Mouse (Mus musculus): ENCODE data around the gene 1110051M20Rik. TPM values are rescaled to one million over a fixed set of nuclear protein-coding genes. Genes with fewer than 3 reads are reported as not detected.

1110051M20Rik gene
- polyA plus RNA-seq, 1 experiment from 2014 or later, result 98.6 TPM

- Histone ChIP-seq H3K27me3 (ENCODE audit: control insufficient read depth, insufficient read depth, low read length) (no peaks in the 10 kb centered on the region), H3K27ac (ENCODE audit: low read depth, low read length) (no peak overlapping the region), H3K4me3 (ENCODE audit: low read depth, low read length) (no peak overlapping the region), H3K4me2 (ENCODE audit: low read depth) (no peak overlapping the region), H3K9me3 (ENCODE audit: control insufficient read depth, low read length) (no peaks in the 10 kb centered on the region), H3K36me3 (ENCODE audit: control insufficient read depth, insufficient read depth, low read length) (no peaks in the 10 kb centered on the region), H3K4me1 (ENCODE audit: control insufficient read depth, insufficient read depth, low read length) (no peaks in the 10 kb centered on the region), H3K9ac (ENCODE audit: low read length) (no peak overlapping the region)
- 95% methylated on average over 9 of the region's 9 CpGs for WGBS
- ATAC-seq (ENCODE audit: insufficient read depth, low FRiP score, low TSS enrichment) (no peak), DNase-seq (ENCODE audit: low spot score) (no peak)
These were observed 138.6 kb downstream of the 1110051M20Rik start for GRCm38 (mm10) chr2:91305926-91306325.

- WGBS, result 67% methylated on average over 3 of the region's 3 CpGs
- H3K4me2 ChIP-seq (ENCODE audit: low read depth), result no peak overlapping the region
- no peak for DNase-seq (ENCODE audit: low spot score)
- no peaks in the 10 kb centered on the region for H3K36me3 ChIP-seq (ENCODE audit: control insufficient read depth, insufficient read depth, low read length)
- no peaks in the 10 kb centered on the region for H3K9me3 ChIP-seq (ENCODE audit: control insufficient read depth, low read length)
- H3K27me3 ChIP-seq (ENCODE audit: control insufficient read depth, insufficient read depth, low read length), result no peaks in the 10 kb centered on the region
- no peak for ATAC-seq (ENCODE audit: insufficient read depth, low FRiP score, low TSS enrichment)
- H3K9ac ChIP-seq (ENCODE audit: low read length), result no peak overlapping the region
- H3K27ac ChIP-seq (ENCODE audit: low read depth, low read length), result no peak overlapping the region
- no peak overlapping the region for H3K4me3 ChIP-seq (ENCODE audit: low read depth, low read length)
- H3K4me1 ChIP-seq (ENCODE audit: control insufficient read depth, insufficient read depth, low read length), result no peaks in the 10 kb centered on the region
These were observed 141.7 kb downstream of the 1110051M20Rik start for GRCm38 (mm10) chr2:91302845-91303244.

- no peaks in the 10 kb centered on the region for H3K27me3 ChIP-seq (ENCODE audit: control insufficient read depth, insufficient read depth, low read length)
- WGBS, result 87% methylated on average over 2 of the region's 2 CpGs
- H3K4me3 ChIP-seq (ENCODE audit: low read depth, low read length), result no peak overlapping the region
These were observed 142.7 kb downstream of the 1110051M20Rik start for GRCm38 (mm10) chr2:91301836-91302235.

GRCm38 (mm10) chr2:91300784-91301183 is 143.7 kb downstream of the 1110051M20Rik start:
- no peaks in the 10 kb centered on the region for H3K36me3 ChIP-seq (ENCODE audit: control insufficient read depth, insufficient read depth, low read length)
- no peak overlapping the region for H3K4me3 ChIP-seq (ENCODE audit: low read depth, low read length)
- no peak overlapping the region for H3K4me2 ChIP-seq (ENCODE audit: low read depth)
- no peak for DNase-seq (ENCODE audit: low spot score)
- H3K27ac ChIP-seq (ENCODE audit: low read depth, low read length), result no peak overlapping the region
- no peak overlapping the region for H3K9ac ChIP-seq (ENCODE audit: low read length)
- no peaks in the 10 kb centered on the region for H3K27me3 ChIP-seq (ENCODE audit: control insufficient read depth, insufficient read depth, low read length)
- H3K4me1 ChIP-seq (ENCODE audit: control insufficient read depth, insufficient read depth, low read length), result no peaks in the 10 kb centered on the region
- no peaks in the 10 kb centered on the region for H3K9me3 ChIP-seq (ENCODE audit: control insufficient read depth, low read length)
- 89% methylated on average over 2 of the region's 2 CpGs for WGBS
- no peak for ATAC-seq (ENCODE audit: insufficient read depth, low FRiP score, low TSS enrichment)

More at GRCm38 (mm10) chr2:91301836-91302235, 142.7 kb downstream of the 1110051M20Rik start:
- Histone ChIP-seq H3K9ac (ENCODE audit: low read length) (no peak overlapping the region), H3K27ac (ENCODE audit: low read depth, low read length) (no peak overlapping the region), H3K4me1 (ENCODE audit: control insufficient read depth, insufficient read depth, low read length) (no peaks in the 10 kb centered on the region), H3K9me3 (ENCODE audit: control insufficient read depth, low read length) (no peaks in the 10 kb centered on the region), H3K4me2 (ENCODE audit: low read depth) (no peak overlapping the region), H3K36me3 (ENCODE audit: control insufficient read depth, insufficient read depth, low read length) (no peaks in the 10 kb centered on the region)
- ATAC-seq (ENCODE audit: insufficient read depth, low FRiP score, low TSS enrichment), result no peak
- no peak for DNase-seq (ENCODE audit: low spot score)

GRCm38 (mm10) chr2:91299156-91299555 is 145.3 kb downstream of the 1110051M20Rik start:
- H3K4me1 ChIP-seq (ENCODE audit: control insufficient read depth, insufficient read depth, low read length), result no peaks in the 10 kb centered on the region
- no peaks in the 10 kb centered on the region for H3K9me3 ChIP-seq (ENCODE audit: control insufficient read depth, low read length)
- no peak overlapping the region for H3K4me3 ChIP-seq (ENCODE audit: low read depth, low read length)
- H3K27ac ChIP-seq (ENCODE audit: low read depth, low read length), result 0 out of 2 replicates have a peak overlapping the region, but pooled peaks have one; percentile 6
- 70% methylated on average over 3 of the region's 3 CpGs for WGBS
- ATAC-seq (ENCODE audit: insufficient read depth, low FRiP score, low TSS enrichment) (no peak), DNase-seq (ENCODE audit: low spot score) (no peak)
- no peaks in the 10 kb centered on the region for H3K36me3 ChIP-seq (ENCODE audit: control insufficient read depth, insufficient read depth, low read length)
- H3K4me2 ChIP-seq (ENCODE audit: low read depth), result no peak overlapping the region
- H3K27me3 ChIP-seq (ENCODE audit: control insufficient read depth, insufficient read depth, low read length), result no peaks in the 10 kb centered on the region
- H3K9ac ChIP-seq (ENCODE audit: low read length), result no peak overlapping the region

GRCm38 (mm10) chr2:91295895-91296294 is 148.6 kb downstream of the 1110051M20Rik start:
- H3K36me3 ChIP-seq (ENCODE audit: control insufficient read depth, insufficient read depth, low read length), result no peaks in the 10 kb centered on the region
- no peak overlapping the region for H3K4me2 ChIP-seq (ENCODE audit: low read depth)
- H3K27ac ChIP-seq (ENCODE audit: low read depth, low read length), result no peak overlapping the region
- WGBS, result 92% methylated on average over 5 of the region's 5 CpGs
- no peaks in the 10 kb centered on the region for H3K4me1 ChIP-seq (ENCODE audit: control insufficient read depth, insufficient read depth, low read length)
- no peak overlapping the region for H3K4me3 ChIP-seq (ENCODE audit: low read depth, low read length)
- H3K9me3 ChIP-seq (ENCODE audit: control insufficient read depth, low read length), result no peaks in the 10 kb centered on the region
- no peak for DNase-seq (ENCODE audit: low spot score)
- H3K9ac ChIP-seq (ENCODE audit: low read length), result no peak overlapping the region
- H3K27me3 ChIP-seq (ENCODE audit: control insufficient read depth, insufficient read depth, low read length), result no peaks in the 10 kb centered on the region
- no peak for ATAC-seq (ENCODE audit: insufficient read depth, low FRiP score, low TSS enrichment)

- 88% methylated on average over 3 of the region's 3 CpGs for WGBS
- no peak for DNase-seq (ENCODE audit: low spot score)
These were observed 150.3 kb downstream of the 1110051M20Rik start for GRCm38 (mm10) chr2:91294226-91294625.

GRCm38 (mm10) chr2:91291197-91292007 is 153.1 kb downstream of the 1110051M20Rik start:
- 84% methylated on average over 12 of the region's 12 CpGs for whole genome bisulfite sequencing
- no peak for ATAC-seq (ENCODE audit: insufficient read depth, low FRiP score, low TSS enrichment)
- DNase-seq (ENCODE audit: low spot score), result no peak

More at GRCm38 (mm10) chr2:91294226-91294625, 150.3 kb downstream of the 1110051M20Rik start:
- ATAC-seq (ENCODE audit: insufficient read depth, low FRiP score, low TSS enrichment), result no peak
- Histone ChIP-seq H3K36me3 (ENCODE audit: control insufficient read depth, insufficient read depth, low read length) (no peaks in the 10 kb centered on the region), H3K27ac (ENCODE audit: low read depth, low read length) (no peak overlapping the region), H3K9ac (ENCODE audit: low read length) (no peak overlapping the region), H3K9me3 (ENCODE audit: control insufficient read depth, low read length) (no peaks in the 10 kb centered on the region), H3K4me1 (ENCODE audit: control insufficient read depth, insufficient read depth, low read length) (no peaks in the 10 kb centered on the region), H3K4me2 (ENCODE audit: low read depth) (no peak overlapping the region), H3K4me3 (ENCODE audit: low read depth, low read length) (no peak overlapping the region), H3K27me3 (ENCODE audit: control insufficient read depth, insufficient read depth, low read length) (no peaks in the 10 kb centered on the region)

GRCm38 (mm10) chr2:91287563-91287962 is 156.9 kb downstream of the 1110051M20Rik start:
- 81% methylated on average over 6 of the region's 6 CpGs for WGBS
- Histone ChIP-seq H3K9me3 (ENCODE audit: control insufficient read depth, low read length) (no peaks in the 10 kb centered on the region), H3K27me3 (ENCODE audit: control insufficient read depth, insufficient read depth, low read length) (no peaks in the 10 kb centered on the region)

More at GRCm38 (mm10) chr2:91291197-91292007, 153.1 kb downstream of the 1110051M20Rik start:
- no peaks in the 10 kb centered on the region for H3K36me3 ChIP-seq (ENCODE audit: control insufficient read depth, insufficient read depth, low read length)
- no peaks in the 10 kb centered on the region for H3K4me1 ChIP-seq (ENCODE audit: control insufficient read depth, insufficient read depth, low read length)
- H3K4me3 ChIP-seq (ENCODE audit: low read depth, low read length), result no peak overlapping the region
- H3K27ac ChIP-seq (ENCODE audit: low read depth, low read length), result no peak overlapping the region
- no peak overlapping the region for H3K4me2 ChIP-seq (ENCODE audit: low read depth)
- no peak overlapping the region for H3K9ac ChIP-seq (ENCODE audit: low read length)
- no peaks in the 10 kb centered on the region for H3K9me3 ChIP-seq (ENCODE audit: control insufficient read depth, low read length)
- no peaks in the 10 kb centered on the region for H3K27me3 ChIP-seq (ENCODE audit: control insufficient read depth, insufficient read depth, low read length)

More at GRCm38 (mm10) chr2:91287563-91287962, 156.9 kb downstream of the 1110051M20Rik start:
- Histone ChIP-seq H3K4me2 (ENCODE audit: low read depth) (no peak overlapping the region), H3K4me1 (ENCODE audit: control insufficient read depth, insufficient read depth, low read length) (no peaks in the 10 kb centered on the region), H3K9ac (ENCODE audit: low read length) (no peak overlapping the region), H3K36me3 (ENCODE audit: control insufficient read depth, insufficient read depth, low read length) (no peaks in the 10 kb centered on the region), H3K4me3 (ENCODE audit: low read depth, low read length) (no peak overlapping the region), H3K27ac (ENCODE audit: low read depth, low read length) (no peak overlapping the region)
- no peak for DNase-seq (ENCODE audit: low spot score)
- ATAC-seq (ENCODE audit: insufficient read depth, low FRiP score, low TSS enrichment), result no peak

All from neural tube, embryonic 11.5 days (tissue).